Mouse (Mus musculus) midbrain, embryonic 11.5 days (tissue): ENCODE data around the gene Gas2. TPM values are rescaled to one million over a fixed set of nuclear protein-coding genes. Genes with fewer than 3 reads are reported as not detected.

Source experiments
- ATAC-seq: fragments of 200-750 bp; cut with Nextera tagmentation; 2 replicates; pipeline ENCODE4 v1.8.0; 2017; ENCODE audit warnings: moderate TSS enrichment, moderate library complexity; ENCODE audit not compliant: low FRiP score
- DNase-seq: peaks from one replicate; pipeline ENCODE4 v3.0.0; 2015; ENCODE audit warnings: low spot score; ENCODE audit errors: missing footprints
- H3K27ac ChIP-seq: fragments of 300-500 bp; sonication (generic); 2 replicates; pipeline ENCODE4 v1.5.1; 2014; ENCODE audit warnings: low read depth, low read length
- H3K27me3 ChIP-seq: fragments of 300-500 bp; sonication (generic); 2 replicates; pipeline ENCODE4 v1.6.1; 2014; ENCODE audit warnings: mild to moderate bottlenecking, low read length, moderate library complexity, mixed read lengths; ENCODE audit not compliant: control insufficient read depth, insufficient read depth
- H3K36me3 ChIP-seq: fragments of 300-500 bp; sonication (generic); 2 replicates; pipeline ENCODE4 v1.6.1; 2014; ENCODE audit warnings: mild to moderate bottlenecking, low read length, moderate library complexity, mixed read lengths; ENCODE audit not compliant: control insufficient read depth, insufficient read depth
- H3K4me1 ChIP-seq: fragments of 300-500 bp; sonication (generic); 2 replicates; pipeline ENCODE4 v1.6.1; 2014; ENCODE audit warnings: low read length; ENCODE audit not compliant: control insufficient read depth, insufficient read depth
- H3K4me2 ChIP-seq: fragments of 300-500 bp; sonication (generic); 2 replicates; pipeline ENCODE4 v1.6.1; 2014; ENCODE audit warnings: mild to moderate bottlenecking, moderate library complexity
- H3K4me3 ChIP-seq: fragments of 300-500 bp; sonication (generic); 2 replicates; pipeline ENCODE4 v1.5.1; 2014; ENCODE audit warnings: low read depth, low read length
- H3K9ac ChIP-seq: fragments of 300-500 bp; sonication (generic); 2 replicates; pipeline ENCODE4 v1.6.1; 2014; ENCODE audit warnings: low read length
- H3K9me3 ChIP-seq: fragments of 300-500 bp; sonication (generic); 2 replicates; pipeline ENCODE4 v1.6.1; 2016; ENCODE audit warnings: low read length; ENCODE audit not compliant: control insufficient read depth
- WGBS: fragments of 180-500 bp; shearing (Covaris S2); extraction: QIAGEN DNeasy Blood & Tissue Kit; methylation state at CpG from one replicate; pipeline ENCODE4 v1.1.7; 2014; 5-methylcytosine and 5-hydroxymethylcytosine counted together
- polyA plus RNA-seq: library from polyadenylated mRNA; unstranded; fragments of >200 nt; fragmentation: Nextera tagmentation; extraction: Ambion mirVana; gene quantifications from 2 replicates; pipeline ENCODE4 v1.2.1, GENCODE M21; 2014

The Gas2 gene
- polyA plus RNA-seq, 1 experiment from 2014 or later: 33.5 TPM

DNA sequence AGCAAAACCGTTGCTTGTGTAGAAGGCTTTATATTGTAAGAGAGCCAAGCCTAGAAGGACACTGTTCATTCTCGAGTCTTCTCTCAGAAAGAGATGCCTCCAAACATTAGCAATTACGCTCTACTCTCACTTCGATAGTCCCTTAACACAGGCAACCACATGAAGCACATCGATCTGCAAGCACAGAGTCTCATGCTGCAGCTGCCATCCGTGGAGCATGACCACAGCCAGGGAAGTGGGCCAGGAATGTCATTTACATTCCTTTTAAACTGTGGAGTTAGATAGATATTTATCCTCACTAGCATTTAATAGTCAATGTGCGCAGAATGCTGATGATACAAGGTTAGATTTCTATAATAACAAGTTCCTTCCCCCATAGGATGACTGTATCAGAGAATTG, 21.3 kb upstream of the Gas2 start:
- DNase-seq (no peak), ATAC-seq (no peak)
- Histone ChIP-seq H3K36me3 (no peaks in the 10 kb centered on the region), H3K4me1 (no peaks in the 10 kb centered on the region), H3K9me3 (0 out of 2 replicates have a peak, but pooled peaks cover 4% of the 10 kb centered on the region), H3K4me3 (no peak overlapping the region), H3K27me3 (no peaks in the 10 kb centered on the region), H3K4me2 (no peak overlapping the region), H3K27ac (no peak overlapping the region), H3K9ac (no peak overlapping the region)
- 89% methylated on average over 7 of the region's 7 CpGs for WGBS

DNA sequence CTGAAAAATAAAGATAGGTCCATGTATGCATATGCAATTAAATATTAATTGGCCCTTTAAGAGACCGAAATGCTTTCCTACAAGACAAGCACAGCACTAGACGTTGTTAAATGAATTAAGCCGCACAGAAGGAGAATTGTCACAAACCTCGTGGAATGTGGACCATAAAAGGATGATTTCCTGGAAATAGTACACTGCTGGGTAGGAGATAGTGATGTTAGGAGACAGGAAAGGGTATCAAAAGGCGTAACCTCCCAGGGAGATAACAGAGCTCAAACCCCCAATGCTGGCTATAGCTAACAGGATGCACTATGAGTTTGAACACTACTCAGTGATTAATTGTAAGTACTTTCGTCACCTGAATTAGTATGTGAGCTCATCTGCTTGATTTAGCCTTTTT, 10.9 kb upstream of the Gas2 start:
- Histone ChIP-seq H3K9ac (no peak overlapping the region), H3K27me3 (no peaks in the 10 kb centered on the region), H3K4me1 (no peaks in the 10 kb centered on the region), H3K27ac (no peak overlapping the region), H3K4me2 (no peak overlapping the region), H3K36me3 (no peaks in the 10 kb centered on the region), H3K4me3 (no peak overlapping the region), H3K9me3 (no peaks in the 10 kb centered on the region)
- WGBS: 90% methylated on average over 6 of the region's 6 CpGs
- DNase-seq (no peak), ATAC-seq (no peak)

- no peak for DNase-seq
- no peaks in the 10 kb centered on the region for H3K36me3 ChIP-seq
- no peaks in the 10 kb centered on the region for H3K27me3 ChIP-seq
- no peak overlapping the region for H3K4me3 ChIP-seq
- WGBS: 94% methylated on average over 5 of the region's 5 CpGs
- H3K4me1 ChIP-seq: no peaks in the 10 kb centered on the region
- no peak for ATAC-seq
- no peak overlapping the region for H3K27ac ChIP-seq
- no peak overlapping the region for H3K9ac ChIP-seq
- no peak overlapping the region for H3K4me2 ChIP-seq
- H3K9me3 ChIP-seq: no peaks in the 10 kb centered on the region
Observed at GRCm38 (mm10) chr7:51851890-51852507, 9.8 kb upstream of the Gas2 start.

DNA sequence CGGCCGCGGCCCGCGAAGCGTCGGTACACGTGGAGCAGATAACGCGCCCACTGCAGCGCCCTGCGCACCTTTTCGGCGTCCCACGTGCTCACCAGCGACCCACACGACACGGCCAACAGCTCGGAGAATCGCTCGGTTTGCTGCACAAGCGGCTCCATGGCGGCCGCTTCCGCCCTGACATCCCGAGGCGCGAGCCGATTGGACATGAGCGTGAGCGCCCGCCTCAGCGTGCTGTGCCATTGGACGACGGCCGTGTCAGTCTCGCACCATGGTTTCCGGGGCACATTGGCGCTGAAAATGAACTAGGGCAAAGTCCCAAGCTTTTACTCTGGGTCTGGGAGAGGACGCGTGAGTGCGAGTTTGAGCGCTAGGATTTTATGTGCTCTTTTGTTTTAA, 280 bp downstream of the Gas2 start, which contains the start of gene Fancf:
Gene Fancf (minus strand): TSS at position 171 of the 396 bp plus-strand sequence.
- no peaks in the 10 kb centered on the region for H3K9me3 ChIP-seq
- DNase-seq: peak; percentile 99
- H3K4me2 ChIP-seq: peak within 1 kb of the TSS; percentile 64
- peak within 1 kb of the TSS; percentile 86 for H3K27ac ChIP-seq
- ATAC-seq: peak; percentile 99
- H3K36me3 ChIP-seq: peaks cover 2% of the 10 kb centered on the region; the same call in 1 of the 2 replicates
- peaks cover 11% of the 10 kb centered on the region for H3K4me1 ChIP-seq
- under 1% methylated on average over 33 of the region's 43 CpGs for WGBS
- H3K4me3 ChIP-seq: peak within 1 kb of the TSS; percentile 62
- H3K27me3 ChIP-seq: no peaks in the 10 kb centered on the region
- H3K9ac ChIP-seq: peak within 1 kb of the TSS; percentile 81

DNA sequence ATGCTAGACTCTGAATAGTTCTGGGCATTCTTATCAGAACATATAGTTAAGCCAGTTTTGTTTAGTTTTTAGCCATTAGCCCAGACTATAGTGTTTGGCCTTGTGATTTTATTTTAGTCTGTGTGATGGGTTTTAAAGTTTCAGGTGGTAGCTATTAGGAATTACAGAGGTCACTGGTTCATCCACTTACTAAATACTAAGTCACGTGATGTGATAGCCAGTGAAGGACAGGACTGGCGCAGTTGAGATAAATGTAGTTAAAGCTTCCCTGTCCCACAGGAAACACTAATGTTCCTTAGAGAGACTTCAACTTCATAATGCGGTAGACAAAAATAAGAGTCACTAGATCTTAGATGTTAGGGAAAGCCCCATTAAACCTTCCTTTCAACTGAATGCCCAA, 1.0 kb downstream of the Gas2 start:
- no peak for DNase-seq
- Histone ChIP-seq H3K36me3 (no peaks in the 10 kb centered on the region; the same call in 1 of the 2 replicates), H3K4me2 (peak overlapping the region; percentile 64), H3K27me3 (no peaks in the 10 kb centered on the region), H3K27ac (no peak overlapping the region), H3K4me1 (peaks cover 11% of the 10 kb centered on the region), H3K4me3 (peak overlapping the region; percentile 62), H3K9me3 (no peaks in the 10 kb centered on the region), H3K9ac (peak overlapping the region; percentile 81)
- WGBS: 81% methylated on average over 3 of the region's 3 CpGs
- ATAC-seq: no peak

DNA sequence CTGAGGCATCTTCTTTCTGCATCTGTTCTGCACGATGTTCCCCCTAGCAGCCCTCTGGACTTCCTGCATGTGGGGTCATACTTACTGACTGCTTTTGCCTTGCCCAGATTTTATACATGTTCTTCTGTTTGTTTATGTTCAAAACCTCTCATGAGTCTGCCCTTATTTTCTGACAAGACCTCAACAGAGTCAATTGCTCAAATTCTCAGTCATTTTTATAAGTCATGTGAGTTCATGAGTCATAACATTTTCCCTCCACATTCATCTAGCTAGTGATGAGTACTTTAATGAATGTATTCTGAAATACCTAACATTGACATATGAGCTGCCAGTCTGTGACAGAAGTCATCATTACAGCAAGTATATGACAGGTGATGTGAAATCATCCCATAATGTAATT, 3.5 kb downstream of the Gas2 start:
- DNase-seq: no peak
- Histone ChIP-seq H3K36me3 (no peaks in the 10 kb centered on the region), H3K4me3 (no peak overlapping the region), H3K9me3 (no peaks in the 10 kb centered on the region), H3K27ac (no peak overlapping the region), H3K9ac (no peak overlapping the region), H3K27me3 (no peaks in the 10 kb centered on the region), H3K4me2 (no peak overlapping the region), H3K4me1 (peaks cover 11% of the 10 kb centered on the region)
- WGBS: 77% methylated on average over 1 of the region's 1 CpGs
- ATAC-seq: no peak

DNA sequence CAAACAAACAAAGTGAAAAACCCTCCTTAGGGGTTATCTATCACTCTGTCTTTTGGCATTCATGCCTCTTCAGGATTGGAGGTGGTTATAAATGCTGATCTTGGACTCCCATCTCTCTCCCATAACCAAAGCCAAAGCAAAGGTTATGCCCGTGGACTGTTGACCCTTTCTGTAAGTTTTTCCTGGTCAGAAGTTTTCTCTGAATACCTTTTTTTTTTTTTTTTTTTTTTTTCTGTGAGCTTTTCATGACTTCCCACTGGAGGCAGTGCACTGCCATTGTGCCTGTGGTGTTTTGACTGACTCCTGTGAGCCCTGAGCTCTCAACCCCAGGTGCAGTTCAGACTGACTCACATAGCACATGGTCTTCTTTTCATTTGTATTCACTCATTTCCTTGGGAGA, 6.2 kb downstream of the Gas2 start:
- H3K9ac ChIP-seq: no peak overlapping the region
- no peaks in the 10 kb centered on the region for H3K9me3 ChIP-seq
- no peaks in the 10 kb centered on the region for H3K27me3 ChIP-seq
- H3K4me2 ChIP-seq: no peak overlapping the region
- ATAC-seq (no peak), DNase-seq (no peak)
- H3K4me3 ChIP-seq: no peak overlapping the region
- H3K36me3 ChIP-seq: no peaks in the 10 kb centered on the region
- H3K27ac ChIP-seq: no peak overlapping the region
- 60% methylated on average over 1 of the region's 1 CpGs for WGBS
- peaks cover 1% of the 10 kb centered on the region for H3K4me1 ChIP-seq

DNA sequence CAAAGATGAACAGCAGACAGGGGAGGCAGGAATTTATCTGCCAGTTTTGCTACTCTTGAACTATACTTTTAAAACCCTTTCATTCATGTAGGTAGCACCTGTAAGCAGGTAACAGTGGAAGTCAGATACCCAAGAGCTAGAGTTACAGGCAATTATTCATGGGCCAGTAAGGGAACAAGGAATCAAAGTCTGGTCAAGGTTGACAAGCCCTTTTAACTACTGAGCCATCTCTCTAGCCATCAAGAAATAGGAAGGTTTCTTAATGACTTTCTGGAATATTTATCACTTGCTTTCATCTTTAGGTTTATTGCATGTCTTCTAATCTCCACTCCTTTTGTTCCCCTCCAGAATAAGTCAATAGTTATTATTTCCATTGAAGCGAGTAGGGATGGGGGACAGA, 10.2 kb downstream of the Gas2 start:
- Histone ChIP-seq H3K36me3 (no peaks in the 10 kb centered on the region), H3K27me3 (no peaks in the 10 kb centered on the region), H3K4me1 (no peaks in the 10 kb centered on the region), H3K27ac (no peak overlapping the region), H3K9me3 (no peaks in the 10 kb centered on the region), H3K4me2 (no peak overlapping the region), H3K9ac (no peak overlapping the region), H3K4me3 (no peak overlapping the region)
- WGBS: 80% methylated on average over 1 of the region's 1 CpGs
- DNase-seq (no peak), ATAC-seq (no peak)

DNA sequence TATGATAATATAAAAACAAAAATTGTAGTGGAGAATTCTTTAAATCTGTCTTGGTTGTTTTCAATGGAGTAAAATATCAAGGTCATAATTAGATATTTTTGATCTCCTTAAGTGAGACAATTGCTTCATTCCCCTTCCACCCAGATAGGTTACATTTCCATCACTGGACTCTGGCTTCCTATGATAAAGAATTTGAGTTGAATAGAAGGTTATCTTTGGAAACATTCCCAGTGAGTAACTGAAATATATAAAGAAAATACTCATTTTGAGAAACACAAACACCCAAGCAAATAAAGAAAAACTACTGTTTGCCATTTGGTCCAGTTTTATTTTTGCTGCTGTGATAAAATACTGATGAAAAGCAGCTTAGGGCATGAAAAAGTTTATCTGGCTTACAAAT, 10.8 kb downstream of the Gas2 start:
- Histone ChIP-seq H3K9ac (no peak overlapping the region), H3K9me3 (no peaks in the 10 kb centered on the region), H3K4me1 (no peaks in the 10 kb centered on the region), H3K4me2 (no peak overlapping the region), H3K4me3 (no peak overlapping the region), H3K27ac (no peak overlapping the region), H3K36me3 (no peaks in the 10 kb centered on the region), H3K27me3 (no peaks in the 10 kb centered on the region)
- no peak for ATAC-seq
- no peak for DNase-seq
